Mouse (Mus musculus) liver, embryonic 14.5 days (tissue): ENCODE measurements around the gene Bag1. TPM values are rescaled to one million over a fixed set of nuclear protein-coding genes. Genes with fewer than 3 reads are reported as not detected.
"Not testable (repeated sequence)": the region's sequence is repeated elsewhere in the genome, so short reads cannot be mapped to it uniquely, and the experiment has no call there.

ENCODE experiments used
- ATAC-seq: fragments of 200-750 bp; cut with Nextera tagmentation; 2 replicates; pipeline ENCODE4 v1.8.0; 2017; ENCODE audit warnings: moderate number of reproducible peaks, mild to moderate bottlenecking, moderate library complexity; ENCODE audit not compliant: insufficient read depth
- DNase-seq, 3 experiments: peaks; one replicate each; pipeline ENCODE4 v3.0.0-alpha.2; 2012 to 2013; ENCODE audit warnings: low read depth in 3 of 3, low spot score in 3 of 3
- H3K27ac ChIP-seq: fragments of 300-500 bp; sonication (generic); 2 replicates; pipeline ENCODE4 v1.5.1; 2014; ENCODE audit warnings: moderate library complexity, mild to moderate bottlenecking, control low read depth, inconsistent platforms
- H3K27me3 ChIP-seq: fragments of 300-500 bp; sonication (generic); 2 replicates; pipeline ENCODE4 v1.6.1; 2014; ENCODE audit warnings: mild to moderate bottlenecking, low read length, moderate library complexity; ENCODE audit not compliant: control insufficient read depth, insufficient read depth
- H3K36me3 ChIP-seq: fragments of 300-500 bp; sonication (generic); replicated peaks from 2 replicates; pipeline ENCODE4 v1.6.1; 2014; ENCODE audit warnings: low read depth; ENCODE audit not compliant: control insufficient read depth, insufficient read depth
- H3K4me1 ChIP-seq, 2 experiments: fragments of 200-500 bp in 1 of 2; fragments of 300-500 bp in 1 of 2; sonication (generic) in 1 of 2; replicated peaks; 2 replicates each; pipeline ENCODE4 v1.6.1; 2012 to 2014; ENCODE audit warnings: antibody characterized with exemption in 1 of 2, inconsistent platforms in 1 of 2, low read length in 1 of 2; ENCODE audit not compliant: control insufficient read depth in 2 of 2, insufficient read depth in 2 of 2
- H3K4me2 ChIP-seq: fragments of 300-500 bp; sonication (generic); 2 replicates; pipeline ENCODE4 v1.6.1; 2014; ENCODE audit warnings: low read depth, mild to moderate bottlenecking, control low read depth, moderate library complexity
- H3K4me3 ChIP-seq, 2 experiments: fragments of 200-500 bp in 1 of 2; fragments of 300-500 bp in 1 of 2; sonication (generic) in 1 of 2; 2 replicates each; pipeline ENCODE4 v1.5.1; 2012 to 2014; ENCODE audit warnings: low read depth in 2 of 2, low read length in 2 of 2, mild to moderate bottlenecking in 2 of 2, control low read depth in 1 of 2, inconsistent platforms in 1 of 2, moderate library complexity in 1 of 2; ENCODE audit not compliant: insufficient read depth in 1 of 2
- H3K9ac ChIP-seq: fragments of 300-500 bp; sonication (generic); replicated peaks from 2 replicates; pipeline ENCODE4 v1.6.1; 2014; ENCODE audit warnings: mild to moderate bottlenecking, control low read depth, moderate library complexity
- H3K9me3 ChIP-seq: fragments of 300-500 bp; sonication (generic); 2 replicates; pipeline ENCODE4 v1.6.1; 2016; ENCODE audit warnings: low read length, mixed read lengths; ENCODE audit not compliant: control insufficient read depth
- CTCF ChIP-seq: IDR thresholded peaks from 2 replicates; pipeline ENCODE4 v1.5.1; 2016; ENCODE audit warnings: antibody characterized with exemption, low read depth, control low read depth
- EP300 ChIP-seq: IDR thresholded peaks from 2 replicates; pipeline ENCODE4 v1.6.1; 2016; ENCODE audit warnings: antibody characterized with exemption, low read depth
- WGBS: fragments of 180-500 bp; shearing (Covaris S2); extraction: QIAGEN DNeasy Blood & Tissue Kit; methylation state at CpG from one replicate; pipeline ENCODE4 v1.1.7; 2014; ENCODE audit not compliant: insufficient replicate concordance; 5-methylcytosine and 5-hydroxymethylcytosine counted together
- polyA plus RNA-seq, 2 experiments: library from polyadenylated mRNA; depleted of rRNA in 1 of 2; stranded (reverse) in 1 of 2; unstranded in 1 of 2; fragments of >200 nt; fragmentation: Nextera tagmentation in 1 of 2; extraction: Ambion mirVana in 1 of 2; gene quantifications; 2 replicates each; pipeline versions ENCODE4 v1.2.1 to v1.2.3; 2012 to 2014

Bag1 gene
- polyA plus RNA-seq, 2 experiments = 59.8 to 131 TPM

DNA sequence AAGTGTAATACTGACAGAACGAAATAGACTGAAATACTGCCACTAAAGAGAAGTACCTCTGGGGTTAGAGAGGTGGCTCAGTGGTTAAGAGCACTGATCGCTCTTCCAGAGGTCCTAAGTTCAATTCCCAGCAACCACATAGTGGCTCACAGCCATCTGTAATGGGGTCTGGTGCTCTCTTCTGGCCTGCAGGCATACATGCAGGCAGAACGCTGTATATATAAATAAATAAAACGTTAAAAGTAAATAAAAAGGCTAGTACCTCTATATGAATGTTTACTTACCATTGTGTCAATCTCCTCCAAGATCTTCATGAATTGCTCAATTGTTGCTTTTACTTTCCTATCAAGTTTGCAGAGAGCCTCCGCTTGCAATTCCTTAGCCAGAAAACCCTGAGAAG is 9.3 kb downstream of the Bag1 start:
- no peaks in the 10 kb centered on the region; the same call in 1 of the 2 replicates for H3K9me3 ChIP-seq
- ATAC-seq (no peak), DNase-seq (no peak)
- peaks cover 73% of the 10 kb centered on the region for H3K36me3 ChIP-seq
- no peaks in the 10 kb centered on the region for H3K27me3 ChIP-seq
- peaks cover 6 to 23% of the 10 kb centered on the region in 2 experiments for H3K4me1 ChIP-seq
- H3K4me3 ChIP-seq = no peak overlapping the region
- no peak overlapping the region for H3K27ac ChIP-seq
- no peak for TF ChIP-seq CTCF
- TF ChIP-seq EP300 = no peak
- no peak overlapping the region for H3K4me2 ChIP-seq
- WGBS = 82% methylated on average over 5 of the region's 5 CpGs
- no peak overlapping the region for H3K9ac ChIP-seq

DNA sequence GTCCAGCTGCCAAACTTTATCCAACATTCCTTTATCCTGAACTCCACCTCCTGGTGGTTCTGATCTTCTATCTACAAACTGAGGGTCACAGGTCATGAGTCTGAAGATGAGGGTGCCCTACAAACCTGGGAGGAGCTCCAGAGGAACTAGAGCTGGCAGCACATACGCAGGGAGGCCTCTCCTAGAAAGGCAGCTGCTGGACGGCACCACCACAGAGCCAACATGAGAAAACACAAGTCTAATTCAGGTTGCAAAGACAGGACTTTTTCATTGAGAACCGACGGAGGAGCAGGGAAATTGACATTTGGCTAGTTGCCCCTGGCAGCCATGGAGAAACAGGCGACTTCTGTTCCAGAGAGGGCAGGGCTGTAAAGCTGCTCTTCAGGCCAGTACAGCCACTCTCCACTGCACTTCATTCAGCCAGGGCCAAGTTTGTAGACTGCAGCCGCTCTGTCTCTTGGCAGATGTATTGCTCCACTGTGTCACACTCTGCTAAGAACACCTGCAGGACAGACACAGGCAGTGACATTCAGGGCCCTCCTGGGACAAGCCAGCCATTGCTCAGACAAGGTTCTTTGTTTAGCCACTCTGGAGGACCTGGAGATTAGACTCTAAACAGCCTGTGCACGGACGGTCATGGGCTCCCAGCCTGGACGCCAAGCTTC is 11.8 kb downstream of the Bag1 start:
- H3K9ac ChIP-seq = no peak overlapping the region
- no peak for TF ChIP-seq EP300
- TF ChIP-seq CTCF = no peak
- WGBS = 73% methylated on average over 9 of the region's 9 CpGs
- DNase-seq = no peak
- no peak overlapping the region for H3K4me3 ChIP-seq
- no peak overlapping the region for H3K4me2 ChIP-seq
- no peaks in the 10 kb centered on the region for H3K27me3 ChIP-seq
- H3K27ac ChIP-seq = no peak overlapping the region
- H3K4me1 ChIP-seq = peaks cover 0 to 10% of the 10 kb centered on the region in 2 experiments
- no peak for ATAC-seq
- H3K9me3 ChIP-seq = no peaks in the 10 kb centered on the region; the same call in 1 of the 2 replicates
- peaks cover 49% of the 10 kb centered on the region for H3K36me3 ChIP-seq

DNA sequence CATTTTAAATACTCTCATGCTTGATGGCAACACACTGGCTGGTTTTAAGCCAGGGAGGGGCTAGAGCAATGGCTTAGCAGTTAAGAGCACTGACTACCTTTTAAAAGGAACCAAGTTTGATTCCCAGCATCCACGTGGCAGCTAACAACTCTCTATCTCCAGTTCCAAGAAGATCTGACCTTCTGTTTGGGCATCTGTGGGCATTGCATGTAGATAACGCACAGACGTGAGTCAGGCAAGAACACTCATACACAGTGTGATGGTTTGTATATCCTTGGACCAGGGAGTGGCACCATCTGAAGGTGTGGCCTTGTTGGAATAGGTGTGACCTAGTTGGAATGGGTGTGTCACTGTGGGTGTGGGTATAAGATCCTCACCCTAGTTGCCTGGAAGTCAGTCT is 13.7 kb downstream of the Bag1 start:
- DNase-seq = peak in 1 of 3 experiments; percentile 58
- H3K9me3 ChIP-seq, H3K4me3 ChIP-seq, H3K9ac ChIP-seq, H3K27ac ChIP-seq, H3K4me1 ChIP-seq, H3K27me3 ChIP-seq, H3K4me2 ChIP-seq: not testable (repeated sequence)
- ATAC-seq = peak; percentile 64; the same call in 1 of the 2 replicates
- WGBS = 49% methylated on average over 3 of the region's 3 CpGs
- H3K36me3 ChIP-seq = peaks cover 30% of the 10 kb centered on the region

DNA sequence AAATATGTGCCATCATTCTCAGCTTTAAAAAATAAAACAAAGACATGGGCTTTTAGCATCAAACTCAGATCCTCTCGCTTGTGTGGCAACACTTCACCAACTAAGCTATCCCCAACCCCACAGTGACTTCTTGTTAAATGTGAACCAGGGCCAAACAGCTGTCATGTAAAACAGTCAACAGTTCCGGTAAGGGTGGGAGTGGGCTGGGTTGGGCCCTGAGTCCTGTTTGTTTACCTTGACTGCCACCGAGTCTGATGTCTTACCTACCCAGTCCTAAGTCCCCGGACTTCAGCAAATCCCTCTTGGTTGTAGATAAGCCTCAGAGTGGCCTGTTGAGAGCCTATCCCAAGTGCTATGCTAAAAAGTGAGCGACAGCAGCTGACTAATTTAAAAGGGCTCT is 14.4 kb downstream of the Bag1 start:
- TF ChIP-seq EP300 (no peak), CTCF (no peak)
- H3K27ac ChIP-seq = no peak overlapping the region
- no peak for ATAC-seq
- H3K4me3 ChIP-seq = no peak overlapping the region
- H3K4me1 ChIP-seq = peaks cover 0 to 10% of the 10 kb centered on the region in 2 experiments
- no peak for DNase-seq
- no peaks in the 10 kb centered on the region for H3K27me3 ChIP-seq
- no peaks in the 10 kb centered on the region for H3K9me3 ChIP-seq
- peaks cover 24% of the 10 kb centered on the region for H3K36me3 ChIP-seq
- no peak overlapping the region for H3K9ac ChIP-seq
- H3K4me2 ChIP-seq = no peak overlapping the region
- 84% methylated on average over 5 of the region's 5 CpGs for WGBS

DNA sequence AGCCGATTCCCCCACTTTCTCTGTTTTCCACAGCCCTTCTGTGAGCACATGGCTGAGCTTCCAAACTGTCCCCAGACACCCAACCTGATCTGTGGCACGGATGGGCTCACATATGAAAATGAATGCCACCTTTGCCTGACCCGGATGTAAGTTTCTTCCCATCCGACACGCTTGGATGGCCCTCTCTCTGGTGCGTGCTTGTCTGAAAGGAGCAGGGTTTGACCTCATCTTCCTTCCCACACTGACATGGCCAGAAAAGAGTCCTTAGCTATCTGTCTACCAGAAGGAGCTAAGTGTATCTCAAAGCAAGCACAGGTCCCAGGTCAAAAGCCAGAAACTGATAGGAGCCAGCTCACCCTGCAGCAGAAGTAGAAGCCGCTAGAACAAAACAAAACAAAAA is 19.0 kb downstream of the Bag1 start:
- H3K9ac ChIP-seq = no peak overlapping the region
- H3K4me2 ChIP-seq = no peak overlapping the region
- 75% methylated on average over 7 of the region's 7 CpGs for WGBS
- peaks cover 0 to under 1% of the 10 kb centered on the region in 2 experiments; a peak in 3 of 4 replicates for H3K4me1 ChIP-seq
- ATAC-seq = no peak
- DNase-seq = no peak
- no peak overlapping the region for H3K4me3 ChIP-seq
- no peak for TF ChIP-seq CTCF
- TF ChIP-seq EP300 = no peak
- H3K27me3 ChIP-seq = no peaks in the 10 kb centered on the region
- no peak overlapping the region for H3K27ac ChIP-seq
- no peaks in the 10 kb centered on the region; the same call in 1 of the 2 replicates for H3K36me3 ChIP-seq
- no peaks in the 10 kb centered on the region for H3K9me3 ChIP-seq
